Mouse (Mus musculus): ENCODE measurements at regions not wholly inside any gene's neighbourhood (a gene's known extent, or its start where the extent isn't known, plus 50 kb on each side); places are given as distances from the start of the nearest gene placed in this dataset.

DNA sequence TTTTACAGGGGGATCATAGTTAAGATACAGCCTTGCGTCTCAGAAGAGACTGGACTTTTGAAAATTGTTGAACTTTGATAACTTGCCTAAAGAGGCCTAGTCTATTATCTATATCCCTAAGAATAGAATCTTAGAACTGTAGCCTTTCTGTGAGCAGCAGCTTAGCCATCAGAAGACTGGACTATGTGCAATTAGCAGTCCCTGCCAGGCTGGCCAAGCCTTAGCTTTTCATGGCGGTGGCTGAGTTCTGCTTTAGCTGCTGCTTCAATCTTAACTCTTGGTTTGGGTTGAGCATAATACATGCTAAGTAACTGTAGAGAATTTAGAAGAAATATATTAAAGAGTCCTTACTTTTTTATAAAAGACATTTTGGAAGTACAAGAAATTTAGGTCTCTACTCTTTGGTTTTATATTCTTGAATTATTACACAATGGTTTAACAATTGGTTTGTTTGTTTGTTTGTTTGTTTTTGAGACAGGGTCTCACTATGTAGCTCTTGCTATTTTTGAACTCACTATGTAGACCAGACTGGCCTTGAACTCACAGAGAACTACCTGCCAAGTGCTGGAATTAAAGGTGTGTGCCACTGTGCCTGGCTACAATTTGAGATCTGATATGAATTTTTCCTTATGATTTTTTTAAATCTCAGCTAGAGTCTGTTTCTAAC, 201.2 kb upstream of the Ptprz1 start:
- TF ChIP-seq CTCF (IDR thresholded peaks at IDR 0.05; ENCODE audit: low read depth) (no peak), EP300 (optimal IDR thresholded peaks at IDR 0.05) (no peak)

Measured in stomach, postnatal 0 days (tissue).